Mouse (Mus musculus) bone marrow macrophage, adult 2 months (primary cell): ENCODE measurements around the gene Angel1.

ENCODE experiments used
- CTCF ChIP-seq: IDR thresholded peaks from 2 replicates; pipeline ENCODE4 v1.5.1; 2012; ENCODE audit warnings: low read depth, mild to moderate bottlenecking, low read length, moderate library complexity
- POLR2A ChIP-seq: IDR thresholded peaks from 2 replicates; pipeline ENCODE4 v1.6.1; 2012; ENCODE audit warnings: mild to moderate bottlenecking, low read depth, low read length, borderline replicate concordance

DNA sequence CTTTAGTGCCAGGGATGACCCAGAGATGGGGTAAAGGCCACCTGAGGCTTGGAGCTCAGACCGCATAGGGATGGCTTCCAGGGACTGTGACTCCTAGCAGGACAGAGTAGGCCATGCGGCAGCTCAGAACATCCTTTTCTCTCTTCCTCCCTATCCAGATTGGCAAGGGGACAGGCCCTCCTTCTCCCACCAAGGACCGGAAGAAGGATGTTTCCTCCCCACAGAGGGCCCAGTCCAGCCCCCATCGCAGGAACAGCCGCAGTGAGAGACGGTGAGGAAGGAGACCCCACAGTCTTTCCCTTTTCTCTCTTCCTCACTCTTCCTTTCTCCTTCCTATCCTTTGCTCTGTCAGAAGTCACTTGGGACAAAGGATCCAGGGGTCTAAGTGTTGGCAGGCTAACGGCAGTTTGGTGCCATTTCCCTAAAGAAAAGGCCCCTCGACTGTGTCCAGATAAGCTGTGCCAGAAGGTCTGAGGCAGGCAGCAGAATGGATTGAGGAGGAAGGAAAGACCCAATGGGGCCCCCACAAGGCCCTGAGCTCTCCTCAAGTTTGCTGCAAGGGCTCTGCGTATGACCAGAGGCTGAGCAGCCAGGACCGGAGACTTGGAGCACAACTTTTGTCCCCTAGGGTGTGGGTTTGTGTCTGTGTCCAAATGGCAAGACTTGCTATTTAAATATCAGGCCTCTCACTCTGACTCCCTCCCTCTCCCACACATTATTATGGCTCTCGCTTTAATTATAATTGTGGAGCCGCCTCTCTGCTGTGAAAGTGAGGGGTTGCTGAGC is 35.4 kb downstream of the Angel1 start:
- TF ChIP-seq POLR2A (no peak), CTCF (no peak)
